Mouse (Mus musculus): Measurements from ENCODE around the gene 1700017B05Rik. TPM values are rescaled to one million over a fixed set of nuclear protein-coding genes. Genes with fewer than 3 reads are reported as not detected.

1700017B05Rik gene
- polyA plus RNA-seq, 1 experiment from 2014 or later, result 17.7 TPM

GRCm38 (mm10) chr9:57256861-57257260 lies 5.6 kb downstream of the 1700017B05Rik start:
- Histone ChIP-seq H3K9ac (no peak overlapping the region), H3K4me1 (peaks cover 18% of the 10 kb centered on the region), H3K27ac (no peak overlapping the region), H3K36me3 (peaks cover 73% of the 10 kb centered on the region), H3K9me3 (no peaks in the 10 kb centered on the region), H3K27me3 (no peaks in the 10 kb centered on the region), H3K4me2 (no peak overlapping the region), H3K4me3 (no peak overlapping the region)
- WGBS, result 92% methylated on average over 11 of the region's 11 CpGs
- no peak for ATAC-seq (ENCODE audit: insufficient number of reproducible peaks, low FRiP score, low TSS enrichment, low read depth)

GRCm38 (mm10) chr9:57256309-57256708 lies 6.1 kb downstream of the 1700017B05Rik start:
- Histone ChIP-seq H3K4me2 (no peak overlapping the region), H3K4me1 (peaks cover 17% of the 10 kb centered on the region), H3K4me3 (no peak overlapping the region), H3K9ac (no peak overlapping the region), H3K27me3 (no peaks in the 10 kb centered on the region), H3K9me3 (no peaks in the 10 kb centered on the region), H3K36me3 (peaks cover 79% of the 10 kb centered on the region), H3K27ac (no peak overlapping the region)
- no peak for ATAC-seq (ENCODE audit: insufficient number of reproducible peaks, low FRiP score, low TSS enrichment, low read depth)
- WGBS, result 97% methylated on average over 20 of the region's 20 CpGs

DNA sequence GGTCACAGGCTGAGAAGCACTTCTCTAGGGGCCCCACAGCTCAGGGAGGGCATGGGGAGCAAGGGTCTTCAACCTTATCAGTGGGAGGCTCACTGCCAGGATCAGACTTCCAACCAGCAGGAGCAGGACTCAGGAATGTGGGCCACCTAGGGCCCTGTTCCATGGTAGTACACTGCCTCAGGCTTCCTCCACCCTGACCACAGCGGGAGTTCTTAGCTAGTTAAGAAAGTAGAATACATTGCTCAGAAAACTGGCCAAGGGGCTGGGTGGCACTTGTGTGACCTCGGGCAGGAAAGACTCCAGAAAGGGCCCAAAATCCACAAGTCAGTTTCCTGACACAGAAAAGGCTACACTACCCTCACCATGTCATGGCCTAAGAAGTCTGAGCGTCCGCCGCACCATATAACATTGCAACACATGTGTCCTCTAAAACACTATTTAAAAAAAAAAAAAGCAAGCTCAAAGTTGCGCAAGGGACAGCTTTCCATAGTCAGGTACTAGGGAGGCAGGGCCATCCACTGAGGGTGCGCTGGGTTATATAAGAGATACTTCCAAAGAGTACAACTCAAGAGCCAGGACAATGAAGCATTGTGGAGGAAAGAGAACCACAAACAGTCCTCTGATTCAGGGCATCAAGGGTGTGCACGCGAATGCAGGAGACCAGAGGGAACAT lies 7.5 kb downstream of the 1700017B05Rik start:
- Histone ChIP-seq H3K36me3 (peaks cover 85% of the 10 kb centered on the region), H3K4me3 (no peak overlapping the region), H3K27me3 (no peaks in the 10 kb centered on the region), H3K27ac (no peak overlapping the region), H3K9me3 (no peaks in the 10 kb centered on the region), H3K9ac (no peak overlapping the region), H3K4me1 (0 out of 2 replicates have a peak, but pooled peaks cover 8% of the 10 kb centered on the region), H3K4me2 (no peak overlapping the region)
- ATAC-seq (ENCODE audit: insufficient number of reproducible peaks, low FRiP score, low TSS enrichment, low read depth), result no peak
- 91% methylated on average over 9 of the region's 9 CpGs for WGBS

- Histone ChIP-seq H3K9me3 (no peaks in the 10 kb centered on the region), H3K9ac (no peak overlapping the region), H3K36me3 (peaks cover 83% of the 10 kb centered on the region), H3K27me3 (no peaks in the 10 kb centered on the region), H3K4me2 (no peak overlapping the region), H3K4me1 (0 out of 2 replicates have a peak, but pooled peaks cover 5% of the 10 kb centered on the region), H3K4me3 (no peak overlapping the region), H3K27ac (no peak overlapping the region)
- no peak for ATAC-seq (ENCODE audit: insufficient number of reproducible peaks, low FRiP score, low TSS enrichment, low read depth)
- 87% methylated on average over 7 of the region's 7 CpGs for WGBS
Measured at GRCm38 (mm10) chr9:57254061-57254460, 8.4 kb downstream of the 1700017B05Rik start.

DNA sequence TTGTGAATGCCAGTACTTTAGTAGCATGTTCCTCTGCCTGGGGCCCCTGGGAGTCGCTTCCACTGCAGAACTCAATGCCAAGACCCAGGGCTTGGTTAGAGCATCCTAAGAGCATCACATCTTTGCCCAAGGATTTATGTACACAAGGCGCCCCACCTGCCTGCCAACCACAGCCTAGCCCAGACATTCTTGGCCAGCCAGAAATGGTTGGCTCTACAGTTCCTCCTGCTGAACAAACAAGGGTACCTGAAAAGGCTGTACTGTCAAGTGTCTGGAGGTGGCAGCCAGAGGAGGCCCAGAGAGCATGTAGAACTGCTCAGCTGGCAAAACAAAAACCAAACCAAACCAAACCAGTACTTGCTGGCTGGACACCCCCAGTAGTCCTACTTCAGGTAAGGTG lies 11.3 kb downstream of the 1700017B05Rik start:
- Histone ChIP-seq H3K9ac (no peak overlapping the region), H3K27me3 (no peaks in the 10 kb centered on the region), H3K9me3 (no peaks in the 10 kb centered on the region), H3K36me3 (peaks cover 54% of the 10 kb centered on the region), H3K4me3 (no peak overlapping the region), H3K4me1 (0 out of 2 replicates have a peak, but pooled peaks cover 5% of the 10 kb centered on the region), H3K4me2 (no peak overlapping the region), H3K27ac (no peak overlapping the region)
- WGBS, result 91% methylated on average over 2 of the region's 2 CpGs
- ATAC-seq (ENCODE audit: insufficient number of reproducible peaks, low FRiP score, low TSS enrichment, low read depth), result no peak

DNA sequence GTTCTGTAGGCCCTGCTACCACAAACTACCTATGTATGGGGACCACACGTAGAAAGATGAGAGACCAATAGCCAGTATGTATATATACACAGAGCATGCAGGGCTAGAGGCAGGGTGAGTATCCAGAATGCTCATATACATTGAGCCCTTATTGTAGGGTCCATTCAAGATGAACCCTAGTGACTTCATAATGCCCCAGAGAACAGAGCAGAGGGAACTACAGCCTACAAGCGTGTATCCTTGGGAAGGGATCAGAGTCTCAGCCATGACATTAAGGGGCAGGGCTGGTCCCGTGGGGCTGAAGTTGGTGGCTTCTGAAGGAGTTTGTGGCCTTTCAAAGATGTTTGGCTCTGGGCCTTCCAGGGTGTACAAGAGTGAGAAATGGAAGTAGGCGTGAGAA lies 12.4 kb downstream of the 1700017B05Rik start:
- no peaks in the 10 kb centered on the region for H3K27me3 ChIP-seq
- H3K4me3 ChIP-seq, result no peak overlapping the region
- H3K9me3 ChIP-seq, result no peaks in the 10 kb centered on the region
- 0 out of 2 replicates have a peak, but pooled peaks cover 5% of the 10 kb centered on the region for H3K4me1 ChIP-seq
- WGBS, result 89% methylated on average over 4 of the region's 4 CpGs
- H3K36me3 ChIP-seq, result peaks cover 43% of the 10 kb centered on the region
- H3K4me2 ChIP-seq, result no peak overlapping the region
- H3K27ac ChIP-seq, result no peak overlapping the region
- ATAC-seq (ENCODE audit: insufficient number of reproducible peaks, low FRiP score, low TSS enrichment, low read depth), result no peak
- no peak overlapping the region for H3K9ac ChIP-seq

DNA sequence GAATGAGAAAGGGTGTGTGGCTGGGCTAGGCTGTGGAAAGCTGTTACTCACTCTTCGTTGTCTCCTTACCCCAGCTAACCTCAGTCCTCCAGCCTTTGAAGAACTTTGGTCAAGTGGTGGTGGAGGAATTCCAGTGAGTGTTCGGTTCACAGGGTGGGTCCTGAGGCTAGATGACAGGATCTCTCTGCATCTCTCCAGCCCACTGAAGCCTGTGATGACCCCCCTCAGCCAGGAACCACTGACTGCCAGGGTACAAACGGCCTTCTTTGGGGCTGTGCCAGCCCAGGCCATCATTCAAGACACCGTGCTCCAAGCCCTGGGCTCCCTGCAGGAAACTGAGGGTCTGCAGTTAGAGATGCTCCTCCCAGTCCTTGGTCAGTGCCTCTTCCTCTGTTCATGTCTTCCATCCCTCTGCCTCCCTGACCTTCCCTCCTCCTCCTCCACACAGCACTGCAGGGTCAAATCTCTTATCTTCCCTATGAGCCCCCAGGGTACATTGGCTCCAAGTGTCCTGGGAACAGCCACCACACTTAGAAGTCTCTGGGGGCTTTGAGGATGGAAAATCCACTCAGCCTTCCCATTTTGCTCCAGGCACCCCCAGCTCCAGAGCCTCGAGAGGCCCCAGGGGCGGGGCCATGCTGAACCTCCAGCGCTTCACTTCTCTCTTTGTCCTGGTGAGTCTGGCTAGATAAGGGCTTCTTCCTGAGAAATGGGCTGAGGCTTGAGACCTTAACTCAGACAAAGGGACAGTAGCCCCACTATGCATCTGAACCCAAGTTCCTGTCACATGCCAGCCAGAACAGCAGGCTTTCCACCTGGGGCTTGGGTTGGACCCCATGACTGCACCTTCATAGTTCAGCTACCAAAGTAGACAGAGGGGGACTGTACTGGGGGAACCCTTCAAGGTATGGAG lies 14.1 kb downstream of the 1700017B05Rik start:
- no peak overlapping the region for H3K4me3 ChIP-seq
- 76% methylated on average over 7 of the region's 7 CpGs for WGBS
- H3K9ac ChIP-seq, result no peak overlapping the region
- no peak overlapping the region for H3K27ac ChIP-seq
- H3K4me2 ChIP-seq, result no peak overlapping the region
- ATAC-seq (ENCODE audit: insufficient number of reproducible peaks, low FRiP score, low TSS enrichment, low read depth), result no peak
- 0 out of 2 replicates have a peak, but pooled peaks cover 5% of the 10 kb centered on the region for H3K4me1 ChIP-seq
- no peaks in the 10 kb centered on the region for H3K9me3 ChIP-seq
- no peaks in the 10 kb centered on the region for H3K27me3 ChIP-seq
- H3K36me3 ChIP-seq, result peaks cover 26% of the 10 kb centered on the region

DNA sequence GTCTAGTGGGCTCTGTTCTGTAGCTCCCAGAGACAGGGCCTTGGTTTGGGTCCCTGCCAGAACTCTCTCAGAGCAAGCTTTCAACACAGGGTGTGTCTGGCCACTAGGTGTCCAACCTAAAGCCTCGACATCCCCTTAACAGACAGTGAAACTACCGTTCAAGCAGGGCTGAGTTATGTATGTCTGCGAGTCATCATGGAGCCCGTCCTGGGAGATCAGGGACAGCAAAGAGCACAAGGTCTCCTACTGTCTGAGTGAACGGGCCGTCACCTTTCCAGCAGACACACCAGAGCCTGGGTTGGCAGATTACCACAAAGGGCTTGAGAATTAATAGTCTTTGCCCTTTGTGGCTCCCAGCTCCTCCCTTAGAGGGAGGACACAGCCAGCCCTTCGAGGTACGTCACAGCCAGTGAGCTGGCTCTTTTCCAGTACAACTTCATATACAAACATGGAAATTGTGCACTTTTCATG lies 15.2 kb downstream of the 1700017B05Rik start:
- 54% methylated on average over 8 of the region's 8 CpGs for WGBS
- Histone ChIP-seq H3K27me3 (no peaks in the 10 kb centered on the region), H3K4me3 (no peak overlapping the region), H3K4me1 (0 out of 2 replicates have a peak, but pooled peaks cover 5% of the 10 kb centered on the region), H3K9me3 (no peaks in the 10 kb centered on the region), H3K4me2 (no peak overlapping the region), H3K9ac (no peak overlapping the region), H3K27ac (no peak overlapping the region), H3K36me3 (peaks cover 15% of the 10 kb centered on the region)
- no peak for ATAC-seq (ENCODE audit: insufficient number of reproducible peaks, low FRiP score, low TSS enrichment, low read depth)

- 0 out of 2 replicates have a peak, but pooled peaks cover 5% of the 10 kb centered on the region for H3K4me1 ChIP-seq
- H3K9me3 ChIP-seq, result no peaks in the 10 kb centered on the region
- no peak overlapping the region for H3K27ac ChIP-seq
- H3K4me3 ChIP-seq, result no peak overlapping the region
- H3K9ac ChIP-seq, result no peak overlapping the region
- H3K36me3 ChIP-seq, result peaks cover 8% of the 10 kb centered on the region; the same call in 1 of the 2 replicates
- ATAC-seq (ENCODE audit: insufficient number of reproducible peaks, low FRiP score, low TSS enrichment, low read depth), result no peak
- no peak overlapping the region for H3K4me2 ChIP-seq
- 91% methylated on average over 5 of the region's 5 CpGs for WGBS
- no peaks in the 10 kb centered on the region for H3K27me3 ChIP-seq
Measured at GRCm38 (mm10) chr9:57246482-57246881, 15.9 kb downstream of the 1700017B05Rik start.

DNA sequence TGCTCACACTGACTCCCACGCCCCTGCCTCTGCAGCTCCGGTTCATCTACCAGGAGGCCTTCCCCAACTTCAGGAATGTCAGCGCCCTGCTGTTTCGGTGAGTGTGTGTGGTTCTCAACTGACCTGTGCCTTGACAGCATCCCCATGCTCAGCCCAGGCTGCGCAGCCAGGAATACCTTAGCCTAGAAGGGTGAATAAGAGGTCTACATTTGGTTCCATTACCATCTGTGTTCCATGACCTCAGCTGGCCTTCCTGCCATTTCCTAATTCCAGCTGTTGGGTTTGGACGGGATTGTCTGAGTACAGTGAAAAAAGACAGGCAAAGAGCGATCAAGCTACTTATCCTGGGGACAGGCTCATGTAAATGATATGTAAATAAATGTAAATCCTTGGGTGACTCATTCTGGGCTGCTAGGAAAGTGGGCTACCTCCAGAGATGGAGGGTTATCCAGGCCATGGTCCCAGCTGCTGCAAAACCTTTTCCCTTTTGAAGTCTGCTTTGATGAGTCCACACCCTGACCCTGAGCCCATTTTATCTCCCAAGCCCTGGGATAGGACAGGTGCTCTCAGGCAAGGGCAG lies 18.2 kb downstream of the 1700017B05Rik start:
- H3K36me3 ChIP-seq, result no peaks in the 10 kb centered on the region

GRCm38 (mm10) chr9:57242916-57243315 lies 19.5 kb downstream of the 1700017B05Rik start:
- no peak overlapping the region for H3K4me3 ChIP-seq
- no peak for ATAC-seq (ENCODE audit: insufficient number of reproducible peaks, low FRiP score, low TSS enrichment, low read depth)
- no peaks in the 10 kb centered on the region for H3K27me3 ChIP-seq
- H3K9ac ChIP-seq, result no peak overlapping the region
- H3K9me3 ChIP-seq, result no peaks in the 10 kb centered on the region
- no peak overlapping the region for H3K4me2 ChIP-seq
- no peak overlapping the region for H3K27ac ChIP-seq
- no peaks in the 10 kb centered on the region for H3K36me3 ChIP-seq
- 41% methylated on average over 5 of the region's 5 CpGs for WGBS
- H3K4me1 ChIP-seq, result no peaks in the 10 kb centered on the region

More for the DNA sequence above, 18.2 kb downstream of the 1700017B05Rik start:
- no peaks in the 10 kb centered on the region for H3K9me3 ChIP-seq
- no peaks in the 10 kb centered on the region for H3K27me3 ChIP-seq
- no peaks in the 10 kb centered on the region for H3K4me1 ChIP-seq
- H3K4me3 ChIP-seq, result no peak overlapping the region
- 28% methylated on average over 7 of the region's 7 CpGs for WGBS
- ATAC-seq (ENCODE audit: insufficient number of reproducible peaks, low FRiP score, low TSS enrichment, low read depth), result no peak
- no peak overlapping the region for H3K27ac ChIP-seq
- no peak overlapping the region for H3K9ac ChIP-seq
- H3K4me2 ChIP-seq, result no peak overlapping the region
